Mouse (Mus musculus): ENCODE results near the gene Thada. TPM values are rescaled to one million over a fixed set of nuclear protein-coding genes. Genes with fewer than 3 reads are reported as not detected.

The Thada gene
- polyA plus RNA-seq (2016; fragmentation: Nextera tagmentation; extraction: Ambion mirVana) = 6.1 and 7.8 TPM in 2 replicates

DNA sequence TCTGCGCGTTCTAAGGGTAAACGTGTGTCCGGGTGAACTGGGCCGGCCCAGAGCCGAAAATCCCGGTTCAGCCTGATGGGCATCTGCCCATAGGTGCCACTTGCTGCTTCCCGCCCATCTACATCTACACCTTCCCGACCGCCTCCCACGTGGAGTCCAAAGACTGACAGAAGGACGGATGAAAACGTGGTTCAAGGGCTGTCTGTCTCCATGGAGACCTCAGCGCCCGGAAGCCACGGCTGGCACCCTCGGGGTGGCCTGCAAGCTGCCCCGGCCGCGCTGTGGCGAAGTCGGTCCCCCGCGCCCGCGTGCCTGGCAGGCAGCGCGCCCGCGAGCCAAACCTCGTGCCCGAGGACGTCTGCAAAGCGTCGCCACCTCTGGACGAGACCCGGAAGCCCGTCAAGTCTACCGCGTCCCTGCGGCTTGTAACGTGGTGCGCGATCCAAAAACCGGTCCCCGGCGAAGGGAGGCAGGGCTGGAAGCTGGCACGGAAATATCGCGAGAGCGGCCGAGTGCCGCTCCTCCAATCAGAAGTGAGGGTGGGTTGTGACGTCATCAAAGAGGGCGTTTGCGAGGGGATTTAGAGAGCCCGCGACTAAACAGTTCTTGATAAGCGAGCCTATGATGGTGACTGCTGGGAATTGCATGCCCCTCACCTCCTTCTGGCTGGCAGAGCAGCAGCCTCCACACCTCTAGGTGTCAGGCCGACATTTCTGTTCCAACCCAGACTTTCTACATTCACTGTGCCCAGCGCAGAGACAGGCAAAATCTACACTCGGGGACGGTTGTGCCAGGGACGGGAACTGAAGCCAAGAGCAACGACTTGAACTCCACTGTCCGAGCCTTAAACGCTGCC is at the start of gene Thada:
TSS of gene Thada (minus strand) at position 453 of the 856 bp plus-strand sequence.
- ATAC-seq = peak; percentile 94
- Histone ChIP-seq H3K4me3 (peak within 1 kb of the TSS; percentile 91), H3K36me3 (peaks cover 10% of the 10 kb centered on the region), H3K27ac (peak within 1 kb of the TSS; percentile 81), H3K27me3 (replicated peaks) (no peaks in the 10 kb centered on the region), H3K9me3 (replicated peaks) (no peaks in the 10 kb centered on the region), H3K9ac (peak within 1 kb of the TSS; percentile 87), H3K4me1 (peaks cover 10% of the 10 kb centered on the region), H3K4me2 (peak within 1 kb of the TSS; percentile 91)
- WGBS (ENCODE audit: insufficient replicate concordance) = under 1% methylated on average over 67 of the region's 67 CpGs

DNA sequence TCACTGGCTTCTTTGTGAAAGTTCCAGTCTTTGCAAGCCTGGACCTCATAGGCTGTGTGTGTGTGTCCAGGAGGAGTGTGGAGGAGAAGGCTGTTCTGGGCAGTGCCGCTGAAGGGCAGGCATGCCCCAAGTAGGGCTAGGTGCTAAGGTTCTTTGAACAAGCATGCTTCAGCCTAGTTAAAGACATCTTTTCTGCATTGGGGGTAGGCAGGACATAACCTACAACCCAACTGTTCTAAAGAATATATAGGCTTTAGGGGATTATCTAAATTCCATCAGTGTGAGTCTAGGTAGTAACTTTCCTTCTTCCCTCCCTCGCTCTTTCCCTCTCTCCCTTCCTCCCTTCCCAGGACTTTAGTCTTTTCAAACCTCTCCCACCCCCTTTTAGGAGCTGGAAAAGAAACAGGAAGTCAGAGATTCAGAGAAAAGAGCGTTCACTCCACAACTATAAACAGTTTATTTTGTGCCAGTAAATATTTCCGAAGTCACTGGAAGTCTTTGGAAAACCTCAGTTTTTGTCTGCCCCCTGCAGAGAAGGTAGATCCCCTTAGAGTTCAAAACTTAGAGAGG is 46.6 kb upstream of the Thada start:
- Histone ChIP-seq H3K4me3 (peak overlapping the region; percentile 49), H3K9me3 (replicated peaks) (no peaks in the 10 kb centered on the region), H3K27me3 (replicated peaks) (peaks cover 45% of the 10 kb centered on the region), H3K4me1 (0 out of 2 replicates have a peak, but pooled peaks cover 5% of the 10 kb centered on the region), H3K4me2 (peak overlapping the region; percentile 73), H3K27ac (no peak overlapping the region), H3K9ac (no peak overlapping the region; the same call in 1 of the 2 replicates), H3K36me3 (no peaks in the 10 kb centered on the region)
- ATAC-seq = no peak
- 21% methylated on average over 4 of the region's 4 CpGs for WGBS (ENCODE audit: insufficient replicate concordance)

DNA sequence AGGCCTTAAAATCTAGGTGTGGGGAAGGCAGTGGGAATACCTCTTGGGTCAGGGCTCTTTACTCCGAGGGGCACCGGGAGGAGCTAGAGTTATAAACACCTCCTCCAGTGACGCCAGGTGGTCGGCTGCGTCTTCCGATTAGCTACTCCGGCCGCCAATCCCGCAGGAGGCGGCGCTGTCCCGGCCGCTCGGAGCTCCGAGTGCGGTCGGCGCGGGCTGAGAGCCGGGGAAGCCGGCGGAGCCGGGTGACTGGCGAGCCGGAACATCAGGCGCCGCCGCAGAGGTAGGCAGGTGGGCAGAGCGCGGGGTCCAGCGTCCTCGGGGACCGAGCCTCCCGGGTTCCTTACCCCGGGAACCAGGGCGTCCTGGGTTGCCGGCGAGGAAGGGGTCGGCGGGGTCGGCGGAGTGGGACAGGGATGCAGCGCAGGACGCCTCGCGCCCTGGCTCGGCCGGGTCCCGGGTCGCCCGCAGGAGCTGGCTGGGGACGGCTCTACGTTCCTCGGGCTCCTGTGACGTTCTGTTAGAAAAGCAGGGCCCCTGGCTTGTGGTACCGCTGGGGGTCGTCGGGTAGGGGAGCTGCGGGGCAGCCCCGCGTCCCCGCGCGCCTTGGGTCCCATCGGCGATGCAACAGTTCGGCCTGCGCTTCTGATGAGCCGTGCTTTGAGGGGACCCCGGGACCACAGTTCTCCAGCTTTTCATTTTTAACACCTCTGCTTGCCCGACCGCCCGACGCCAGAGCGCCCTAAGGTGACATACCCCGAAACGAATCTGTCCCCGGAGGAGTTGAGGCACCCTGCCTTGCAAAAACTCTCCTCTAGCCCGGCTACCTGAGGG is 45.9 kb upstream of the Thada start, which contains the start of gene Plekhh2:
TSS of gene Plekhh2 (plus strand) at position 214 of the 834 bp plus-strand sequence.
- Histone ChIP-seq H3K4me3 (peak within 1 kb of the TSS; percentile 49), H3K36me3 (no peaks in the 10 kb centered on the region), H3K9ac (peak within 1 kb of the TSS; percentile 57), H3K4me1 (0 out of 2 replicates have a peak, but pooled peaks cover 5% of the 10 kb centered on the region), H3K27me3 (replicated peaks) (peaks cover 45% of the 10 kb centered on the region), H3K9me3 (replicated peaks) (no peaks in the 10 kb centered on the region), H3K27ac (peak within 1 kb of the TSS; percentile 14; the same call in 1 of the 2 replicates), H3K4me2 (peak within 1 kb of the TSS; percentile 73)
- peak; percentile 55 for ATAC-seq
- under 1% methylated on average over 79 of the region's 79 CpGs for WGBS (ENCODE audit: insufficient replicate concordance)

DNA sequence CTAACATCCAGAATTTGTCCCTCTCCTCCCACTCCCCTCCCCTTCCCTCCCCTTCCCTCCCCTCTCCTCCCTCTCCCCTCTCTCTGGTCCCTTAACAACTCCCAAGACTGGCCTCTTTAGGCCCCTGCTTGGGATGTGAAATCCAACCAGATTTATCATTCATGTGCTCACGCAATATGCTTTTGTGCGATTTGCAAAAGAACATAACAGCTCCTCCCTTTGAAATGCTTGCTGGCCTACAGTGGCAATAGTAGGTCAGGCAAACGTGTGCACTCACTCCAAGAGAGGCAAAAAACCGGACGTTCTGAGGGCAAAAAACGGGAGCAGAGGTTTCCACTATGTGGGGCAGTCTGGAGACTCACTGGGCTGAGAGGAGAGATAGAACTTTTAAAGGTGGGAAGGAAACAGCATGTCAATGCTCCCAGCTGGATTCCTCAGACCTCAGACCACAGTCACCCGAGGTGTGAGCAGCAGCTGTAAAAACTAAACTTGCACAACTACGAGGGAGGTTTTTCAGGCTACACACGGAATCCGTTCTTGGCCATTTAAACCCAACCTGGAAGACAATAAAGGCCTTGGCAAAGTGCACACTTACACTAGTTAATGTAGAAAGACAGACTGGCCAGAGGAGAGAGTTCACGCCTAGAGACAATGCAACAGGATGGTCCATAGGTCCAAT is 45.1 kb upstream of the Thada start:
- Histone ChIP-seq H3K9me3 (replicated peaks) (no peaks in the 10 kb centered on the region), H3K4me3 (peak overlapping the region; percentile 49), H3K9ac (no peak overlapping the region), H3K36me3 (no peaks in the 10 kb centered on the region), H3K27me3 (replicated peaks) (peaks cover 41% of the 10 kb centered on the region), H3K27ac (peak overlapping the region; percentile 14; the same call in 1 of the 2 replicates), H3K4me2 (peak overlapping the region; percentile 73), H3K4me1 (0 out of 2 replicates have a peak, but pooled peaks cover 5% of the 10 kb centered on the region)
- ATAC-seq = no peak
- WGBS (ENCODE audit: insufficient replicate concordance) = 33% methylated on average over 11 of the region's 11 CpGs

DNA sequence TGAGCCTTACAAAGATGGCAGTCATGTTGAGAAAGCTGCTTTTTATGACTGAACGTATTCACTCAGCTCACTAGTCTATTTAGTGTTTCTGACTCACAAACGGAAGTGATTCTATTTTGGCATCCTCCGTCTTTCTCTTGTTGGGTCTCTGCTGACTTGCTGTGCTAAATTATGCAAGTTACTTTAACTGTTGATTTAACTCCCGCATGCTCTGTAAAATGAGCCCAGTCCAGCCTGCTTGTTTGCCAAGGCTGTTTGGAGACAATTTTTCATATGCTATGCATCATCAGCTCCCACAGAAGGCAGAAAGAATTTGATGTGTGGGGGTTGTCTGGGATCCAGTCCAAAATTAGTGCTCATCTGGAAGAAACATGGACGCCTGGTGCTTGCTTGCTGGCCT is 44.4 kb upstream of the Thada start:
- Histone ChIP-seq H3K9me3 (replicated peaks) (no peaks in the 10 kb centered on the region), H3K27ac (no peak overlapping the region), H3K27me3 (replicated peaks) (peaks cover 41% of the 10 kb centered on the region), H3K9ac (no peak overlapping the region), H3K4me3 (no peak overlapping the region), H3K4me1 (0 out of 2 replicates have a peak, but pooled peaks cover 5% of the 10 kb centered on the region), H3K36me3 (no peaks in the 10 kb centered on the region), H3K4me2 (no peak overlapping the region)
- no peak for ATAC-seq
- 49% methylated on average over 5 of the region's 5 CpGs for WGBS (ENCODE audit: insufficient replicate concordance)

DNA sequence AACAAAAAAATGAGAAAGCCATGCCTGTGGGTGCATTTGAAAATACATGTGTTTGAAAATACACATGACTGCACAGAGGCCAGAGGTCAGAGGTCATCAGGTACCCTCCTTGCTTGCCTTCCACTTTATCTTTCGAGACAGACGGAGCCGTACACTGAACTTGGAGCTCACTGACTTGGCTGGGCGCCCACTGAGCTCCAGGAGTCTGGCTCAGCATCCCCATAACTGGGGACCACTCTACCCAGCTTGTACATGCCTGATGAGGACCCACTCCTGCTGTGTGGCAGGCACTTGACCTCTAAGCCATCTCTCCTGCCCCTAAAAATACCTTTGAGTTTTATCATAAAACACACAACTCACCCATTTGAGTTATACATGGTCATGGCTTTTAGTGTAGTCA is 43.2 kb upstream of the Thada start:
- WGBS (ENCODE audit: insufficient replicate concordance) = 38% methylated on average over 4 of the region's 4 CpGs

DNA sequence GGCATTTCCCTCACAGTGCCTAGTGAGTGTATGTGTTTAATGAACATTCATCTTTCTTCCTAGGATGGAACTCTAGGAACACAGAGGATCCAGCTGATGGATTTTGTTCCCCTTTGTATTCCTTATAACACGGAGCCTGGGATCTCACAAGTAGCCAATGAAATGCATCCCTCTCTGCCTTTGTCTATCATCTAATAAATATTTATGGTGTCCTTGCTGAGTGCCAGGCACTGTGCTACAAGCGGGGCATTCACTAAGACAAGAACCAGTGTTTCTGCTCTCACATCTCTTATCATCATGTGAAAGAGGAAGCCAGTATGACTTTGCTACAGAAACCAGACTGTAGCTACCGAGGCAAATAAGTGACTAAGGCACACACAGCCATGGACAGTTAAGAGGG is 42.7 kb upstream of the Thada start:
- ATAC-seq = no peak

More for the DNA sequence above, 43.2 kb upstream of the Thada start:
- no peak overlapping the region for H3K9ac ChIP-seq
- H3K27ac ChIP-seq = no peak overlapping the region
- H3K4me1 ChIP-seq = 0 out of 2 replicates have a peak, but pooled peaks cover 5% of the 10 kb centered on the region
- H3K36me3 ChIP-seq = no peaks in the 10 kb centered on the region
- H3K4me2 ChIP-seq = no peak overlapping the region
- H3K27me3 ChIP-seq (replicated peaks) = peaks cover 41% of the 10 kb centered on the region
- no peak for ATAC-seq
- no peak overlapping the region for H3K4me3 ChIP-seq
- H3K9me3 ChIP-seq (replicated peaks) = no peaks in the 10 kb centered on the region

DNA sequence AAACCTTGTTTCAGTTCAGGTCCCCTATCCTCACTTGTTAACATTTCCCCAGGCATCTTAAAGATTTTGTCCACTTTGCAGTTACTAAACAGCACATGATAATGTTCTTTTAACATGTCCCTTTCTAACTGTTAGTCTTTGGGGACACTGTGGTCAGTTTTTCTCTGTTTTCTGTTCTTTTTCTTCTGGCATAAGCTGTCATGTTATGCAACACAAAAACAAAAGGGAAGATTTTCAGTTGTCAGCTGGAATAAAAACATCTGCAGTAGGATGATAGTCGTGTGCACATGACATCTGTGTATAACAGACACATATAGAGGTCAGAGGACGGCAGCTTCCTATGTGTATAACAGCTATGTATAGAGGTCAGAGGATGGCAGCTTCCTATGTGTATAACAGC is 39.9 kb upstream of the Thada start:
- H3K36me3 ChIP-seq = no peaks in the 10 kb centered on the region
- no peak overlapping the region for H3K4me3 ChIP-seq
- H3K9me3 ChIP-seq (replicated peaks) = no peaks in the 10 kb centered on the region
- no peak overlapping the region for H3K4me2 ChIP-seq
- H3K27ac ChIP-seq = no peak overlapping the region
- no peak for ATAC-seq
- H3K4me1 ChIP-seq = no peaks in the 10 kb centered on the region
- H3K9ac ChIP-seq = no peak overlapping the region
- 39% methylated on average over 2 of the region's 2 CpGs for WGBS (ENCODE audit: insufficient replicate concordance)
- H3K27me3 ChIP-seq (replicated peaks) = peaks cover 19% of the 10 kb centered on the region

More for the DNA sequence above, 42.7 kb upstream of the Thada start:
- Histone ChIP-seq H3K9me3 (replicated peaks) (no peaks in the 10 kb centered on the region), H3K36me3 (no peaks in the 10 kb centered on the region), H3K4me3 (no peak overlapping the region), H3K4me2 (no peak overlapping the region), H3K4me1 (0 out of 2 replicates have a peak, but pooled peaks cover 5% of the 10 kb centered on the region), H3K27ac (no peak overlapping the region), H3K9ac (no peak overlapping the region), H3K27me3 (replicated peaks) (peaks cover 41% of the 10 kb centered on the region)
- WGBS (ENCODE audit: insufficient replicate concordance) = 38% methylated on average over 3 of the region's 3 CpGs

DNA sequence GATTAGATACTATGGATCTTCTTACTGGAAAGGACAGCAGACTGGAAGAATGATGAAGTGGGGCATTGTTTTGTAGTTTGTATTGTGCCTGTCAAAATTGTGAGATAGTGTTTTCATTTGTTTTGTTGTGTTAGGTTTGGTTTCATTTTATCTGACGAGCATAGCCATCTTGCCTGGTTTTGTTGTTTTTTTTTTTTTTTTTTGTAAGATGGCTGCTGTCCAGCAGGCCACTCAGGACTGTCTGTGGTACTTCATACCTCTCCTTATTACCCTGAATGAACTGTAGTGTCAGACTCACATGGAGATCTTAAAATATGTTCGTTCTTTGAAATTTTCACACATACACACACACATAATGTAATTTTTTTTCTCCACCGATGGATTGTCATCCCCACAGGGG is 36.3 kb upstream of the Thada start:
- Histone ChIP-seq H3K9ac (no peak overlapping the region), H3K9me3 (replicated peaks) (no peaks in the 10 kb centered on the region), H3K4me1 (no peaks in the 10 kb centered on the region), H3K4me2 (no peak overlapping the region), H3K4me3 (no peak overlapping the region), H3K27me3 (replicated peaks) (no peaks in the 10 kb centered on the region; the same call in 1 of the 2 replicates), H3K27ac (no peak overlapping the region), H3K36me3 (no peaks in the 10 kb centered on the region)
- 60% methylated on average over 3 of the region's 3 CpGs for WGBS (ENCODE audit: insufficient replicate concordance)
- ATAC-seq = no peak

DNA sequence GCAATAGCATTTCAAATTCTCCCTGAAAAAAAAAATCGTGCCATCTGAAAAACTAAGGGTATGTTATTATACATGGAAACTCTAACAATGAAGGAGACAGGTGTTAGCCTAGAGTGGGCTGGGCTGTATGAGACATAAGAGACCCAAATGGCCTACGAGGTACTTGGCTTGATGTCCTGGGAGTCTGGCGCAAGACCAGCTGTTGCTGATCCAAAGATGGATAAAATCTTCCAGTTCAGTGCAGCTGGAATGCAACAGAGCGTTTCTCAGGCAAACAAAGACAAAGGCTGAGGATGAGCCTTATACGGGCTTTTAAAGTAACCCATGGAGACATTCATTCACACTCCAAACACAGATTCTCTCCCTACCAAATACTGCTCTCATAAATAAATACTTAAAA is 32.6 kb upstream of the Thada start:
- ATAC-seq = no peak
- Histone ChIP-seq H3K4me3 (no peak overlapping the region), H3K4me2 (no peak overlapping the region), H3K27me3 (replicated peaks) (no peaks in the 10 kb centered on the region; the same call in 1 of the 2 replicates), H3K27ac (no peak overlapping the region), H3K9ac (no peak overlapping the region), H3K36me3 (no peaks in the 10 kb centered on the region), H3K4me1 (no peaks in the 10 kb centered on the region), H3K9me3 (replicated peaks) (no peaks in the 10 kb centered on the region)
- 72% methylated on average over 5 of the region's 5 CpGs for WGBS (ENCODE audit: insufficient replicate concordance)

DNA sequence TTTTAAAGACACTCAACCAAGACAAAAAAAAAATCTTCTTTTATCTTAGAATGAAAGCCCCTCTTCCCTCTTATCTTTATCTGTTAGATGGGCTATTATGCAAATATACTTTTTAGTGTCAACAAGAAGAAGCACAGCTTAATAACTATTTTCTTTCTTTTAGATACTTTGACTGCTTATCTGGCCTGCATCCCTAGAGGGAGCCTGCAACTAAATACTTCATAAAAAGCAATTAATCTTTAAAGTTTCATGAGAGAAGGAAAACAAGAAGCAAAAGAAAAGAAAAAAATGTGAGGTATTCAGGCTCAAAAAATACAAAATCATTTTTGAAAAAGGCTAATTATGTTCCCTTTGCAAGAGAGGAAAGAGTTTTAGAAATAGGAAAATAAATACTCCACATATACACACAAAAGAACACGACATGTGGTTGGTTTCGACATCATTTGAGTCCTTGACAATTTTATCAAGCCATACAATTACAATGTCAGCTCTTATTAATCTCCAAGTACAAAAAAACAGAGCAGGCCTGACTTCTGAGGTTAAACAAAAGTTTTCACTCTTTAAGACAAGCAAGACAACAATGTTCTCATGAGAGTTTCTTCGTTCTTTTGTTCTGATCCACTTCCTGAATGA is 32.1 kb upstream of the Thada start:
- Histone ChIP-seq H3K36me3 (no peaks in the 10 kb centered on the region), H3K27me3 (replicated peaks) (no peaks in the 10 kb centered on the region; the same call in 1 of the 2 replicates), H3K4me2 (no peak overlapping the region), H3K9ac (no peak overlapping the region), H3K27ac (no peak overlapping the region), H3K9me3 (replicated peaks) (no peaks in the 10 kb centered on the region), H3K4me1 (no peaks in the 10 kb centered on the region), H3K4me3 (no peak overlapping the region)
- WGBS (ENCODE audit: insufficient replicate concordance) = 56% methylated on average over 3 of the region's 3 CpGs
- no peak for ATAC-seq

Data from liver, embryonic 12.5 days (tissue).